Mouse (Mus musculus): ENCODE data around the gene Tmem59l.

GRCm38 (mm10) chr8:70438423-70438822 lies 48.7 kb downstream of the Tmem59l start:
- TF ChIP-seq CTCF (IDR thresholded peaks at IDR 0.05; ENCODE audit: extremely low read depth, insufficient read length, insufficient replicate concordance, low read depth, low read length) (no peak), POLR2A (IDR thresholded peaks at IDR 0.05; ENCODE audit: low read depth, low read length) (no peak)
